Mouse (Mus musculus): ENCODE data around the gene Cep97. TPM values are rescaled to one million over a fixed set of nuclear protein-coding genes. Genes with fewer than 3 reads are reported as not detected.
"Not testable (repeated sequence)": the region's sequence is repeated elsewhere in the genome, so short reads cannot be mapped to it uniquely, and the experiment has no call there.

The Cep97 gene
- total RNA-seq, 2 experiments from 2014 or later, result 6.0 to 6.4 TPM

DNA sequence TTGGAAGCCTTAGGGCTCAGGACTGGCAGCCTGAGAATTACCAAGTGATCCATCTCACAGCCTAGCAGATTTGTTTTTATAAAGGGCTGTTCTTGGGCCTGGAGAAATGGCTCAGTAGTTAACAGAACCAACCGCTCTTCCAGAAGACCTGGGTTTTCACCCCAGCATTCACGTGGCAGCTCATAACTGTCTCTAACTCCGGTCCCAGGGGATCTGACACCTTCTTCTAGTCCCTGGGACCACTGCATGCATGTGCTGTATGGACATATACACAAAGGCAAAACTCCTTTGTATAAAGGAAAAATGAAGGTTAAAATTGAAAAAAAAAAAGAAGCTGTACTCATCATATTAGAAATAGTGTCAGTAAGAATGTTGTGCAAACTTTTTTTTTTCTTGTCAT lies 15.8 kb upstream of the Cep97 start:
- intact Hi-C loops (cut with DNase I), result loop anchor here (2.0 to 5.0 kb wide), 2 partner anchors 112 to 182 kb away; no protein-coding TSS in a partner anchor
- DNase-seq (ENCODE audit: low spot score), result no peak

DNA sequence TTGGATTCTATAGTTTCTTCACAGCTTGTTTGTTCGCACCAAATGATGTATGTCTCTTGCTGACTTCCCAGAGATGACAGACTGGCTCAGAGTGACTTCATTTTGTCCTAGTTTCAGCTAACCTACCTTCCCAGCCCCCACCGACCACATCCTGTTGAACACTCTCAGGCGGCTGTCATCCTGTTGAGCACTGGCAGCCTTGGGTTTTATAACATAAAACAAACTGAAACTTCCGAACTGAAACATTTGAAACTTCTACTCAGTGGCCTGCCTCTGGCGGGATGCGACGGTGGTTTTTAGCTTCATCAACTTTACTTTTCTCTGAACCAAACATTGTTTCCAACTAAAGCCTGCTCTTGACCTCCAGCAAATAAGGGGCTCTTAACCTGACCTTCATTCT lies 14.3 kb upstream of the Cep97 start:
- no peak for DNase-seq (ENCODE audit: low spot score)
- intact Hi-C loops (cut with DNase I), result no loop called here

DNA sequence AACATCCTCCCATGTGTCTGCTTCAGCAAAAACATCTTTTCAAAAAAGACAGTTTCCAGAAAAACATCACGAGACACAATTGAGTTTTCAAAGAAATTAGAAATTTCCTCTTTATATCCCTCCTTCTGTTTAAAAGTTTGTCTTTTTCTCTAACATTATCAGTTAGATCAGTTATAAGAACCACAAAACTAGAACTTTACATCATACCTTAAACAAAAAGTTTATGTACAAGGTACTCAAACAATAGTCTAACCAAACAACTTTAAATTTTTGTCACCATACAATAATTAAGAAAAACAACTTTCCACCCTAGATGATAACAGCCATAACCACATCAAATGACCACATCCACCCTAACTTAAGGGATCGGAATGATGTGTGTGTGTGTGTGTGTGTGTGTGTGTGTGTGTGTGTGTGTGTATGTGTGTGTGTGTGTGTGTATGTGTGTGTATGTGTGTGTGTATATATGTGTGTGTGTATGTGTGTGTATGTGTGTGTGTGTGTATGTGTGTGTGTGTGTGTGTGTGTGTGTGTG lies 13.3 kb upstream of the Cep97 start:
- DNase-seq (ENCODE audit: low spot score); intact Hi-C loops (cut with DNase I): not testable (repeated sequence)

DNA sequence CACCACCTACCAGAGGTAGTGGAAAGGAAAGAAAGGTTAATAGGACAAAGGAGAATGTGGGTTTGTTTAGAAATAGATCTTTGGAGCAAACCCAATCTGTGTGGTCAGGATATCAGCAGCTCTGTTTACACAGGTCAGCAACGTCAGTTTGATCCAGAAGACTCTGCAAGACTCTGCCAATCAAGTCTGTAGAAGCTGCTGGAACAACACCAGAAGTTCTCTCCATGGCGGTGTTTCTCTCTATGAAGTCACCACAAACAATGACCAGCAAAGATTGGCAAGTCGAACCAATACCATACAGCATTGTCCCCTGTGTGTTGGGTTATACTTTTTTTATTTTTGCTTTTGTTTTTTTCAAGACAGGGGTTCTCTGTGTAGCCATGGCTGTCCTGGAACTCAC lies 12.6 kb upstream of the Cep97 start:
- DNase-seq (ENCODE audit: low spot score), result no peak
- intact Hi-C loops (cut with DNase I), result no loop called here

DNA sequence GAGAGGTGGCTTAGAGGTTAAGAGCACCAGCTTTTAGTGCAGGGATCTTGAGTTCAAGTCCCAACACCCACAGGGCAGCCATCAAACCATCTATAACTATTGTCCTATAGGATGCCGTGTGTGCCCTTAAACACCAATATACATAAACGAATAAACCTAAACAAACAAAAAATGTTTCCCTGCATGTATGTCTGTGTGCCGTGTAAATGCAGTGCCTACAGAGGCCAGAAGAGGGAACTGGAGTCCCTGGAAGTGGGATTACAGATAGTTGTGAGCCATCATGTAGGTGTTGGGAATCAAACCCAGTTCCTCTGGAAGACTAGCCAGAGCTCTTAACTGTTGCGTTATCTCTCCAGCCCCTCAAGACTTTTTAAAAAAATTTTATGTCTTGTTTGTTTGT lies 6.1 kb upstream of the Cep97 start:
- intact Hi-C loops (cut with DNase I), result no loop called here
- no peak for DNase-seq (ENCODE audit: low spot score)

DNA sequence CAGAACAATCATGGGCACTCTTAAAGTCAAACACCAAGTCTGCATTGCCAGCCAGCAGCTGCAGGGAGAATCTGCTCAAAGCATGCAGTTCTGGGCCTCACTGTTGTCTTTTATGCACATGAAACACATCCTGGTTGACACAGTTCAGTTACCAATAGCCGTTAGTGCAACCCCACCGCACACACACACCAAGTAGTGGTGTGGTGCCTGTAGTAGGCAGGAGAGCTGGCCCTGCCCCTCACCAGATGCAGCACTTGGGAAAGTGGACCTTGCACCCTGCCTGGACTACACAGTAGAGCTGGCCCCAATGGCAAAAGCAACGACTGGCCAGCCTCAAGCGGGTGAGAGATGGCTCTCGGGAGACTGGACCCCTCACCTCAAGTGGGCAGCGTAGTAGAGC lies 5.0 kb upstream of the Cep97 start:
- intact Hi-C loops (cut with DNase I), result no loop called here
- no peak for DNase-seq (ENCODE audit: low spot score)

DNA sequence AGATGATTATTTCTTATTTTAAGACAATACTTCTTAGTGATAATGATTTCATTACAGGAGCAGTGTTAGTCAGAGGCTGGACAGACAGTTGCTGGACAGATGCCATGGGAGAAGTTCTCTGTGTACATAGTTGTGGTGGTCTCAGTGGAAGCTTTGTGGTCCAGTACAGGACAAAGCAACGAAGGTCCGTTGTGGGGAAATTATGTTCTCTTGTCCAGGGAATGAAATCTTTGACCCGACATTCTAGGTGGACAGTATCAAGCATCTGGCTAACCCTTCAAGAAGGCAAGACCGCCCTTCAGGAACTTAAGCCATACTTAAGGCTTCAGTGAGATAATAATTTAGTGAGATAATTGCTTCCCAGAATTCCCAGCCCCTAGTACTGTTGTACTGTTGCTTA lies 4.1 kb upstream of the Cep97 start:
- DNase-seq (ENCODE audit: low spot score), result no peak
- intact Hi-C loops (cut with DNase I), result no loop called here

DNA sequence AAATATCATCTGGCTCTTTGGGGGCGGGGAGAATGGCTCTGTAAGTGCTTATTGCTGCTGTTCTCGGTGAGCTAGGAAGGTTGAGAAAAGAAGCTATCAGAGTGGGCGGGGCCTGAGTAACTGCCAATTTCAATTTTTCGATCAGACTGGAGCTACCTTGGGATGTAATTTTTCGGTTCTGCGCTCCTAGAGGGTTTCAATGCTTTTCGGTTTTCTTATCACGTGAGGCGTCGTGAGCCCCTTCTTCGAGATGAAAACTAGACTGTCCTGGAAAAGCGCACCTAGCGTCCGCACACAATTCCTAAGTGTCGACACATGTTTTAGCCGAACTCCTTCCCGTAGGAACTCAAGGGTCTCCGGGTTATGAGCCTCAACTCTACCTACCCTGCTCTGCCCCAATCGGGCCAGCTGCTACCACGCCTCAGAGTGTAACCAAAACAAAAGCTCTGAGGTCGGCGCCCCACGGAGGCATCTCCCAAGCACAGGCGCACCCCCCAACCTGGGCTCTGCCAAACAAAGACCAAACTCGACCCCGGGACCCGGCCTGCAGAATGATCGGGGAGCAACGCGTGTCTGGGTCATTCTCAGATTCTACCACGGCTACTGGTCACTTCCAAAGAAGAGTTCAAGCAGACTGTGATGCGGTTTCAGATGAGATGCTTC lies 843 bp downstream of the Cep97 start:
- intact Hi-C loops (cut with DNase I), result no loop called here
- DNase-seq (ENCODE audit: low spot score), result peak; percentile 7

DNA sequence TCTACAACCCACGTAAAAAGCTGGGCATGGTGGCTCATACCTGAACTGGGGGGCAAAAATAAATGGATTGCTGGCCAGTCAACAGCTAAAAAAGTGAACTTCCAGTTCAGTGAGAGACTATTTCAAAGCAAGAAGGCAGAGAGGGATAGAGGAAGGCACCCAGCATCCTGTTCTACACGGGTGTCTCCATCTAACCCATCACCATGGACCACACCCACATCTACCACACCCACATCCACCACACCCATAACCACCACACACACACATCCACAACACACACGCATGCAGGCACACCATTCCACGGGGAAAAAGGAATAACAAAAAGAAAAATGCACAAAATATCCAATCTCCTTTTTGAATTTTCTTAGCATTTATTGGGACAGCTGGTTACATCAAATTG lies 10.6 kb downstream of the Cep97 start:
- intact Hi-C loops (cut with DNase I), result no loop called here

DNA sequence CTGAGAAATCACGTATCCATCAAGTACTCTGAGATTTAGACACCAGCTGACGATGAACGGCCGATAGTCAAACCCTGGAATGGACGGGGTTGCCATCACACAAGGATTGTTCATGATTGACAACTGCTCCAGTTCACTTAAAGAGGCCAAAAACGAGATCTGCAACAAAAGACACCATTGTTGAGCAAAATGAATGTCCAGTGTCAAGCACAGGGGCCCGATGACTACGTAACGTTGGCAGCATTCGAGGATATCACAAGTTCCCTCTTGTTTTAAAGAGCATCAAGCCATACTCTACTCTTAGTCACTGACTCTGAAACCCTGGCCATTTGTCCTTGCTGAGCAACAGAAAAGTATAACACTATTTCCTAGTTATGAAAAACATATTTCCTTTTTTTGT lies 12.6 kb downstream of the Cep97 start:
- DNase-seq (ENCODE audit: low spot score), result no peak
- intact Hi-C loops (cut with DNase I), result no loop called here

More for the DNA sequence above, 10.6 kb downstream of the Cep97 start:
- DNase-seq (ENCODE audit: low spot score), result no peak

DNA sequence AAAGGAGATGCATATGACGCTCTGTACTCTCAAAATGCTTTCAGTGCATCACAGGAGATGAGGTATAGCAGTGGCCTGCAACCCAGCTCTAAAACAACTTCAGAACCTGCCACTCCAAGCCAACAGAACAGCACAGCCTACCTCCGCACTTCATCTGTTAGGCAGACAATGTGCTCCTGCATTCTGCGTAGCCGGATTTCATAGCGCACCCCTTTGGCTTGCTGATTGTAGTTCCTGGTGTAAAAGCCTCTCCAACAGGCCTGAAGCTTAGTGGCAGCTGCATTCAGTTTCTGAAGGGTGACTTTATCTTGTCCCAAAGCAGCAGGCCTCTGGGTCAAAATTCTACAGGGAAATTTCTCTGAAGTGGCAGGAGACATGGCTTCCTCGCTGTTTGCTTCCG lies 19.9 kb downstream of the Cep97 start:
- DNase-seq (ENCODE audit: low spot score), result no peak
- intact Hi-C loops (cut with DNase I), result no loop called here

DNA sequence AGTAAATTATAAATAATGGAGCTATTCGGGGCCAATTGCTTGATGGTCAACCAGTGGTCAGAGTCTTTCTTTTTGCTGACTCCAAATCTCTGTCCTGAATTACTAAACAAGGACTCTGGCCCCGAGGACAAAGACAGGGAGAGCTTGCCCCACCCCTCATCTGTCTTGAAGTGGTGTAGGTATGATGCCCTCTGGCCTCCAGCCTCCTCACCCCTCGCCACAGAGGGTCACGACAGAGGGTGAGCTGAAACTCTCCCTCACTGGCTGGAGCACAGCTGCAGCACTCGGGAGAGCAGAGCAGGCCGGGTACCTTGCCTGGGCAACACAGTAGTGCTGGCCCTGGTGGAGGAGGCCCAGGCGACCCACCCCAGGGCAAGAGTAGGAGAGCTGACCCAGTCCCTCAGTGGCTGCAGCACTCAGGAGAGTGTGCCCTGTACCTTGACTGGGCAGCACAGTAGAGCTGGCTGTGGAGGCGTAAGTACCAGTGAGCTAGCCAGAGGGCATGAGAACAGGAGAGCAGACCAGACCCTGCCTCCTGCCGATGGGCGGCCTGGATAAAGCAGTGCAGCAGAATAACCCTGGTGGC lies 24.4 kb downstream of the Cep97 start:
- intact Hi-C loops (cut with DNase I), result no loop called here
- DNase-seq (ENCODE audit: low spot score), result no peak

DNA sequence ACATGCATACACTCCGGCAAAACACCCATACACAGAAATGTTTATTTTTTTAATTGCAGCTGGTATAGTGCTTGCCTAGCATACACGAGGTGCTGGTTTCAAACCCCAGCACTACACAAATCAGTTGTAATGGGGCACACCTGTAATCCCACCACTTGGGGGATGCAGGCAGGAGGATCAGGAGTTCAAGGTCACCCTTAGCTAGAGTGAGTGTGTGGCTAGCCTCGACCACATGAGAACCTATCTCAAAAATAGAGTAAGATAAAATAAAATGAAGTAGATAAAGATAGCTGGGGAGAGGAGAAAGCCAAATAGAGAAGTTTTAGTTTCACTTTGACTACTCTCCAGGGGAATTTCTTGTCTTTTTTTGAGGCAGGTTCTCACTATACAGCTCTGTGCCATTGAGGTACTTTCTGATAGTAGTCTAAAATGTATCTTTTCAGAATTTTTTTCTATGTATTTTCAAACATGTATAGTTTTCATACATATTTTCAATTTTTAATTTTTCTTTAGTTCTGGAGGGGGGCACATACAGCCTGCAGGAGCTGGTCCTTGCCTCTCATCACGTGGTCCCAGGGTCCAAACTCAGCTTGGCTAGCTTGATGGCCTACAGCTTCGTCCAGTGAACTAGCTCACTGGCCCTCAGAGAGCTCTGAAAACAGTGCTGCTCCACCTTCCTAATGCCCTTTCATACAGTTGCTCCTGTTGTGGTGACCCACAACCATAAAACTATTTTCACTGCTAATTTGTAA lies 27.6 kb downstream of the Cep97 start:
- no peak for DNase-seq (ENCODE audit: low spot score)
- intact Hi-C loops (cut with DNase I), result no loop called here

DNA sequence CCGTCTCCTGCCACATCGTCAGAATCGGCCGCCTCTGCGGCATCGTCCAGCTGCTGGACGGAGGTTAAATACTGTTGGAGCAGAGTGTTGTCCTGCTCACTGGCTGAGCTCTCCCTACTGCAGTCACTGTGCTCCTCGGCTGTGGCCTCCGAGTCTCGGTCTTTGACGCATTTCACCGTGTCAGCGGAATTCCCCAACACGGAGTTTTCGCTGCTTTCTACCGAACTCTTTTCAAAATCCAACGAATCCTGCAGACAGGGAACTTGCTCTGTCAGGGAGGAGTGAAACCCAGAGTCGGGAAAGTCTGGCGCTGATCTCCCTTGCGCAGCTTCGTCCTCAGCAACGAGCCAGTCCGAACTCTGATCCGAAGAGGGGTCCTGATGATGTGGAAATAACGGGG lies 29.3 kb downstream of the Cep97 start:
- intact Hi-C loops (cut with DNase I), result no loop called here

DNA sequence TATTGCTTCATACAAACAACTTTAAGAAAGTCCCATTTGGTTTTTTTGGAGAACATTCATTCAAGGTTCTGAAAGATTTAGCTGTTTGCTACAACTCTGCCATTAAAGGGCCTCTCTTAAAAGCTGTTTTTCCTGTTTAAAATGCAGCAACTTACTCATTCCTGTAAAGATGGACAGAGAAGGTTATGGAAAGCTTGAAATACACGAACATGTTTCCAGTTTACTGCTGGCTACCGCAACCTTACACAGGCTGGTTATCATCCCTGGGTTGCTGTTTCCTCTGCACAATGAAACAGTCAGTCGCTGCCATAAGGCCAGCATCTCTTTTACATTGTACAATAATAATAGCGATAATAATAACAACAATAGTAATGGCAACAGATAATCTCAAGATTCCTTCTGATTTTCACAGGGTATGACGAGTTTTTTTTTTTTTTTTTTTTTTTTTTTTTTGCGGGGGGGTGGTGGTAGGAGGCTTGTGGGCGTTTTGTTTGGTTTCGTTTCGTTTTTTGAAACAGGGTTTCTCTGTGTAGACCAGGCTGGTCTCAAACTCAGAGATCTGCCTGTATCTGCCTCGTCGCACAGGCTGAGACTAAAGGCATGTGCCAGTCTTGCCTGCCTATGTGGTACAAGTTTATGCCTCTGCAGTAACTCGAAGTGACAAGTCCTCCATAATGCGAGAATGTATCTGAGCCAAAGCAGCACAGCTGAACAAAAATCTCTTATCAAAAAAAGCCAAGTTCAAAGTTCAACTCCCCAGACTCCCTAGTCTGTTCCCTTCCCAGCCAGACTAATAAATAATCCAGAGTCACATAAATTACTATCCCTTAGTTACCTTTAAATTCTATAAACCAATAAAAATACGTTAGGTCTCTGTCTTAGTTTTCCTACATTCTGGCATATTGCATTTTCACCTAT lies 32.6 kb downstream of the Cep97 start:
- DNase-seq (ENCODE audit: low spot score), result no peak
- intact Hi-C loops (cut with DNase I), result no loop called here

More for the DNA sequence above, 29.3 kb downstream of the Cep97 start:
- no peak for DNase-seq (ENCODE audit: low spot score)

DNA sequence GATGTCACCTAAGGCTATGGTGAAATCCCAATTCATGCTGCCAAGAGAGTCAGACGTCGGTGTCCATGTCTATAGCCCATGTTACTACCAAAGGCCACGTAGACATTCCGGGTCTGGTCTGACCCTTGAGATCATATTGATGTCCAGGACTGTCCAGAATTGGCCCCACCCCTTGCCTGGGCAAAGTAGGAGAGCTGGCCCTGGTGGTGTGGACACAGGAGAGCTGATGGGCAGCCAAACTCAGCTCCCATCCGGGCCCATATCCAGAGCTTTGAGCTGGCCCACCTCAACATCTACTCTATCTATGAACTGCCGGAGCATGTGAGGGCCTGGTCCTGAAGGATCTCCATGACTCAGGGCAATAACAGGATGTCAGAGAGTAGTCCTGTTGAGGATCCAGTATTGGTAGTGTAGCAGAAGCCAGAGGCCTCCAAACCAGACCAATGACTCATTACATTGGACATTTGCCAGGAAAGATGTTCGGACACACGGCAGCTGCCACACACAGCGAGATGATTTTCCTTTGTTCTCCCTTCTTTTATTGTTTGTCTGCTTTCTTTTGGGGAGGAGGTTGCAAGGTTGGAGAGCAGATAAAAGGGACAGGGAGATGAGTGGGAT lies 36.2 kb downstream of the Cep97 start:
- DNase-seq (ENCODE audit: low spot score), result no peak
- intact Hi-C loops (cut with DNase I), result no loop called here

DNA sequence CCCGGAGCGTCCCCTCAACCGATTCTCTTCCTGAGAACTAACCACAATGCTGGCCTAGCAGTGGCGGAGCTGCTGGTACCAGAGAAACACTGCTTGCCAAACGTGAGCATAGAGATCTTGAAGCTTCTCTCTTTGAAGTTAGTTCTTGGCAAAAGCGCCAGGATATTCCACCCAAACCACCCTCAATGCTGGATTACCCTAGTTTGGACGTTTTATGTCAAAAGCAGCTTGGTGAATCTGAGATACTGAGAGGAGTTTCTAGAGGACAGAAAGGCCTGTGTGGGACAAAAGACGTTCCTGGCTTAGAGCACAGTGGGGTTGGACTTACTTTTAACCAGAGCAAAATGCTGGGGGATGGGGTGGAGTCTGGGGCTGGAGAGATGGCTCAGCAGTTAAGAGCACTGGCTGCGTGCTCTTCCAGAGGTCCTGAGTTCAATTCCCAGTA lies 39.0 kb downstream of the Cep97 start:
- intact Hi-C loops (cut with DNase I), result no loop called here
- DNase-seq (ENCODE audit: low spot score), result no peak

DNA sequence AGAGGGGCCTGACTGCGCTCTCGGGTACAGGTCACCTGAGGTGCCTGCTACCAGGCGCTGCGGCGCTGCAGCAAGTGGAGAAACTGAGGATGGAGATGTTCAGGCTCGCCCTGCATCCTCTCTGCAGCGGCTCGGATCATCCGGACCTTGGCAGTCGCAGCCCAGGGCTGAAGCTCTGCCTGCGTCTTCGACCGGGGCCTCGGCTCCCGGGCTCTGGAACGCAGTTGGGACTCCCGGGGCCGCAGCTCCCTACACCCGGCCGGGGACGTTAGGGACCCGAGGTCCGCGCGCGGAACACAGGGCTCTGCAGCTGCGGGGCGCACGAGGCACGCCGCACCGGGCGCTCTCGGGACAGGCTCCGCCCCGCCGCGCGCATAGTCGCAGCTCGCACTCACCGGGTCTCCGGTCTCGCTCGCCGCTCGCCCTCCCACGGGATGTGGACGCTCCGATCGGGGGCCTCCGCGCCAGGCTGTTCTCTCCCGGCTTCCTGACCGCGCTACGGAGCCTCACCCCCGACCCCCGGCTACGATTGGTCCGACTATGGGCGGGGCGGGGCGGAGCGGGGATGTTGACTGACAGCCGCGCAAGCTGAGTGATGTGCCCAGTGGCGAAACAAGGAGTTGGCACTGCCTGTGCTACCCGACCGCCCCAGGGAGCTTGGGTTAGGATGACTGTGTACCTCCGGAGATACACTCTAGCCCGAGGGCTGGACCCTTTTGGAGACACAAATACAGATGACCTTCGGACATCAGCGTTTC lies 39.6 kb downstream of the Cep97 start, which contains the start of gene Nxpe3:
TSS of gene Nxpe3 (minus strand) at position 393 of the 758 bp plus-strand sequence.
- intact Hi-C loops (cut with DNase I), result no loop called here
- peak; percentile 75 for DNase-seq (ENCODE audit: low spot score)

DNA sequence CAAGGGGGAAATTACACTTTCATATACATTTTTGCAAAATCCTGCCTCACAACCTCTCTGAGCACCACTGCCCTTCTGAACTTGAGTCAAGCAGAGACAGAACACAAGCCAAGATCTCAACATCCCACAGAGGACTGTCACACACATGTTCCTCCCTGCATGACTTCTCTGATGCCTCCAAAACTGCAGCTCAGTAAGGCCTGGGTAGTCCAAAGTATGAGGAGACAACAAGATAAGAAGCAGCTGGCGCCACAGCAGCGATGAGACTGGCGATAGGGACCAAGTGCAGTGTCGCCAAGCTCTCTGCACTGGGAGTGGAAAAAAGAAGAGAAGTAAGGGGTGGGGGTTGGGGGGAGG lies 40.1 kb downstream of the Cep97 start:
- intact Hi-C loops (cut with DNase I), result no loop called here

More for the DNA sequence above, 40.1 kb downstream of the Cep97 start:
- no peak for DNase-seq (ENCODE audit: low spot score)
